Mouse (Mus musculus): ENCODE results near the gene Cept1.

- TF ChIP-seq MAFK (IDR thresholded peaks at IDR 0.05; ENCODE audit: borderline replicate concordance, low read depth, low read length) = no peak
- TF ChIP-seq E2F4 (IDR thresholded peaks at IDR 0.05; ENCODE audit: borderline replicate concordance, low read depth, low read length) = no peak
- TF ChIP-seq NRF1 (IDR thresholded peaks at IDR 0.05; ENCODE audit: insufficient read depth, low read depth, low read length, poor library complexity, severe bottlenecking) = no peak
- TF ChIP-seq MAX (IDR thresholded peaks at IDR 0.05; ENCODE audit: low read length) = no peak
- no peak for TF ChIP-seq RAD21 (IDR thresholded peaks at IDR 0.05; ENCODE audit: low read depth, low read length)
- no peak for TF ChIP-seq EP300 (IDR thresholded peaks at IDR 0.05; ENCODE audit: low read depth in 1 of 2, low read length in 2 of 2)
- no peak for TF ChIP-seq CTCF (IDR thresholded peaks at IDR 0.05 in 2 of 3, conservative IDR thresholded peaks at IDR 0.05 in 1 of 3; ENCODE audit: control insufficient read depth in 1 of 3, insufficient read depth in 1 of 3, low read depth in 2 of 3, low read length in 3 of 3, poor library complexity in 1 of 3, severe bottlenecking in 1 of 3)
- TF ChIP-seq GATA1 (IDR thresholded peaks at IDR 0.05; ENCODE audit: low read depth, low read length) = no peak
- 0 out of 2 replicates have a peak, but pooled peaks have one; percentile 21 for TF ChIP-seq ETS1 (IDR thresholded peaks at IDR 0.05; ENCODE audit: low read depth, low read length)
- no peak for TF ChIP-seq SMC3 (IDR thresholded peaks at IDR 0.05; ENCODE audit: low read depth, low read length)
- no peak for TF ChIP-seq HCFC1 (IDR thresholded peaks at IDR 0.05; ENCODE audit: low read depth, low read length)
- TF ChIP-seq CHD2 (IDR thresholded peaks at IDR 0.05; ENCODE audit: low read length) = no peak
- TF ChIP-seq ZMIZ1 (IDR thresholded peaks at IDR 0.05; ENCODE audit: low read depth, low read length) = no peak
Measured at GRCm38 (mm10) chr3:106494417-106494950, 53.1 kb downstream of the Cept1 start.

Measured in MEL (cell line).